Mouse (Mus musculus) liver, embryonic 14 days (tissue): Measurements from ENCODE around the gene Prps1. TPM values are rescaled to one million over a fixed set of nuclear protein-coding genes. Genes with fewer than 3 reads are reported as not detected.

ENCODE experiments used
- polyA plus RNA-seq: library from polyadenylated mRNA; depleted of rRNA; stranded (reverse); fragments of >200 nt; gene quantifications from 2 replicates; pipeline ENCODE4 v1.2.3, GENCODE M21; 2012; rRNA removed

Gene Prps1
- polyA plus RNA-seq, result 17.1 and 21.4 TPM in 2 replicates

GRCm38 (mm10) chrX:140456279-140456731 is at the start of gene Prps1:
Gene Prps1 (plus strand): TSS chrX:140456613.

Other genes with a start within 250 kb of the Prps1 start
- gene Frmpd3, start 114.3 kb upstream of the Prps1 start, polyA plus RNA-seq, result 0.01 TPM in 1 of 2 replicates, not detected in the other
- gene Tsc22d3, start 144.0 kb downstream of the Prps1 start, polyA plus RNA-seq, result 4.3 and 5.8 TPM in 2 replicates
- gene Mid2, start 208.0 kb downstream of the Prps1 start, polyA plus RNA-seq, result 0.43 and 0.47 TPM in 2 replicates